Mouse (Mus musculus): Measurements from ENCODE around the gene Cidec. TPM values are rescaled to one million over a fixed set of nuclear protein-coding genes. Genes with fewer than 3 reads are reported as not detected.

The Cidec gene
- polyA plus RNA-seq, 1 experiment from 2014 or later = 1.3 TPM

GRCm38 (mm10) chr6:113406683-113407082 is 28.9 kb downstream of the Cidec start:
- Histone ChIP-seq H3K4me1 (ENCODE audit: insufficient read depth, low read depth, low read length) (no peaks in the 10 kb centered on the region), H3K27me3 (replicated peaks; ENCODE audit: insufficient read depth, low read length) (no peaks in the 10 kb centered on the region), H3K4me3 (ENCODE audit: low read depth, low read length) (no peak overlapping the region), H3K4me2 (replicated peaks; ENCODE audit: low read depth, low read length) (no peak overlapping the region), H3K9me3 (ENCODE audit: low read length) (no peaks in the 10 kb centered on the region), H3K9ac (replicated peaks; ENCODE audit: low read depth) (no peak overlapping the region), H3K27ac (ENCODE audit: low read length) (no peak overlapping the region), H3K36me3 (ENCODE audit: insufficient read depth, low read length) (no peaks in the 10 kb centered on the region)
- ATAC-seq (no peak), DNase-seq (ENCODE audit: low spot score) (no peak)
- 78% methylated on average over 9 of the region's 9 CpGs for WGBS
- no peak for TF ChIP-seq EP300 (IDR thresholded peaks at IDR 0.05)
- peak; percentile 26 for TF ChIP-seq CTCF (IDR thresholded peaks at IDR 0.05)

- DNase-seq (ENCODE audit: low spot score) (no peak), ATAC-seq (no peak)
- H3K9ac ChIP-seq (replicated peaks; ENCODE audit: low read depth) = no peak overlapping the region
- H3K4me1 ChIP-seq (ENCODE audit: insufficient read depth, low read depth, low read length) = no peaks in the 10 kb centered on the region
- no peak overlapping the region for H3K4me2 ChIP-seq (replicated peaks; ENCODE audit: low read depth, low read length)
- TF ChIP-seq CTCF (IDR thresholded peaks at IDR 0.05) (no peak), EP300 (IDR thresholded peaks at IDR 0.05) (no peak)
- H3K9me3 ChIP-seq (ENCODE audit: low read length) = no peaks in the 10 kb centered on the region
- H3K4me3 ChIP-seq (ENCODE audit: low read depth, low read length) = no peak overlapping the region
- no peaks in the 10 kb centered on the region for H3K36me3 ChIP-seq (ENCODE audit: insufficient read depth, low read length)
- no peak overlapping the region for H3K27ac ChIP-seq (ENCODE audit: low read length)
- no peaks in the 10 kb centered on the region for H3K27me3 ChIP-seq (replicated peaks; ENCODE audit: insufficient read depth, low read length)
- WGBS = 87% methylated on average over 6 of the region's 6 CpGs
These were observed 30.1 kb downstream of the Cidec start for GRCm38 (mm10) chr6:113405483-113405882.

- no peaks in the 10 kb centered on the region for H3K9me3 ChIP-seq (ENCODE audit: low read length)
- no peak for ATAC-seq
These were observed 30.7 kb downstream of the Cidec start for GRCm38 (mm10) chr6:113404649-113405448.

GRCm38 (mm10) chr6:113402094-113402493 is 33.5 kb downstream of the Cidec start:
- 84% methylated on average over 13 of the region's 13 CpGs for WGBS
- H3K27ac ChIP-seq (ENCODE audit: low read length) = no peak overlapping the region
- H3K27me3 ChIP-seq (replicated peaks; ENCODE audit: insufficient read depth, low read length) = no peaks in the 10 kb centered on the region
- no peak for ATAC-seq
- H3K4me1 ChIP-seq (ENCODE audit: insufficient read depth, low read depth, low read length) = no peaks in the 10 kb centered on the region
- H3K9me3 ChIP-seq (ENCODE audit: low read length) = no peaks in the 10 kb centered on the region
- no peaks in the 10 kb centered on the region for H3K36me3 ChIP-seq (ENCODE audit: insufficient read depth, low read length)
- no peak overlapping the region for H3K9ac ChIP-seq (replicated peaks; ENCODE audit: low read depth)
- TF ChIP-seq EP300 (IDR thresholded peaks at IDR 0.05) (no peak), CTCF (IDR thresholded peaks at IDR 0.05) (no peak)
- no peak overlapping the region for H3K4me3 ChIP-seq (ENCODE audit: low read depth, low read length)
- no peak overlapping the region for H3K4me2 ChIP-seq (replicated peaks; ENCODE audit: low read depth, low read length)
- no peak for DNase-seq (ENCODE audit: low spot score)

More at GRCm38 (mm10) chr6:113404649-113405448, 30.7 kb downstream of the Cidec start:
- WGBS = 71% methylated on average over 12 of the region's 12 CpGs
- H3K9ac ChIP-seq (replicated peaks; ENCODE audit: low read depth) = no peak overlapping the region
- no peak overlapping the region for H3K4me2 ChIP-seq (replicated peaks; ENCODE audit: low read depth, low read length)
- no peaks in the 10 kb centered on the region for H3K36me3 ChIP-seq (ENCODE audit: insufficient read depth, low read length)
- TF ChIP-seq CTCF (IDR thresholded peaks at IDR 0.05) = no peak
- no peak for TF ChIP-seq EP300 (IDR thresholded peaks at IDR 0.05)
- H3K27ac ChIP-seq (ENCODE audit: low read length) = no peak overlapping the region
- no peak overlapping the region for H3K4me3 ChIP-seq (ENCODE audit: low read depth, low read length)
- H3K4me1 ChIP-seq (ENCODE audit: insufficient read depth, low read depth, low read length) = no peaks in the 10 kb centered on the region
- DNase-seq (ENCODE audit: low spot score) = no peak
- no peaks in the 10 kb centered on the region for H3K27me3 ChIP-seq (replicated peaks; ENCODE audit: insufficient read depth, low read length)

- Histone ChIP-seq H3K27ac (ENCODE audit: low read length) (no peak overlapping the region), H3K4me1 (ENCODE audit: insufficient read depth, low read depth, low read length) (no peaks in the 10 kb centered on the region), H3K4me3 (ENCODE audit: low read depth, low read length) (no peak overlapping the region), H3K9me3 (ENCODE audit: low read length) (no peaks in the 10 kb centered on the region), H3K9ac (replicated peaks; ENCODE audit: low read depth) (no peak overlapping the region), H3K36me3 (ENCODE audit: insufficient read depth, low read length) (no peaks in the 10 kb centered on the region), H3K4me2 (replicated peaks; ENCODE audit: low read depth, low read length) (no peak overlapping the region), H3K27me3 (replicated peaks; ENCODE audit: insufficient read depth, low read length) (no peaks in the 10 kb centered on the region)
- DNase-seq (ENCODE audit: low spot score) (no peak), ATAC-seq (no peak)
- 82% methylated on average over 10 of the region's 10 CpGs for WGBS
- TF ChIP-seq EP300 (IDR thresholded peaks at IDR 0.05) (no peak), CTCF (IDR thresholded peaks at IDR 0.05) (no peak)
These were observed 39.1 kb downstream of the Cidec start for GRCm38 (mm10) chr6:113396270-113397030.

- TF ChIP-seq CTCF (IDR thresholded peaks at IDR 0.05) = no peak
- no peak for TF ChIP-seq EP300 (IDR thresholded peaks at IDR 0.05)
- H3K4me1 ChIP-seq (ENCODE audit: insufficient read depth, low read depth, low read length) = no peaks in the 10 kb centered on the region
- WGBS = 93% methylated on average over 6 of the region's 6 CpGs
- H3K9me3 ChIP-seq (ENCODE audit: low read length) = no peaks in the 10 kb centered on the region
- H3K9ac ChIP-seq (replicated peaks; ENCODE audit: low read depth) = no peak overlapping the region
- H3K4me3 ChIP-seq (ENCODE audit: low read depth, low read length) = no peak overlapping the region
- no peaks in the 10 kb centered on the region for H3K36me3 ChIP-seq (ENCODE audit: insufficient read depth, low read length)
- DNase-seq (ENCODE audit: low spot score) = no peak
- ATAC-seq = no peak
- H3K4me2 ChIP-seq (replicated peaks; ENCODE audit: low read depth, low read length) = no peak overlapping the region
- no peaks in the 10 kb centered on the region for H3K27me3 ChIP-seq (replicated peaks; ENCODE audit: insufficient read depth, low read length)
- H3K27ac ChIP-seq (ENCODE audit: low read length) = no peak overlapping the region
These were observed 40.1 kb downstream of the Cidec start for GRCm38 (mm10) chr6:113395501-113395900.

Measured in lung, postnatal 0 days (tissue).